Mouse (Mus musculus) C2C12 (cell line): ENCODE measurements at regions not wholly inside any gene's neighbourhood (a gene's known extent, or its start where the extent isn't known, plus 50 kb on each side); places are given as distances from the start of the nearest gene placed in this dataset.

Experiments
- CTCF ChIP-seq: IDR thresholded peaks from one replicate; pipeline ENCODE4 v1.5.1; 2011; ENCODE audit not compliant: control insufficient read depth, insufficient read depth, insufficient read length
- MAX ChIP-seq: IDR thresholded peaks from one replicate; pipeline ENCODE4 v1.6.1; 2011; ENCODE audit warnings: mild to moderate bottlenecking, control low read depth
- MYOD1 ChIP-seq: IDR thresholded peaks from one replicate; pipeline ENCODE4 v1.6.1; 2011; ENCODE audit warnings: low read depth; ENCODE audit not compliant: control insufficient read depth, insufficient read length

DNA sequence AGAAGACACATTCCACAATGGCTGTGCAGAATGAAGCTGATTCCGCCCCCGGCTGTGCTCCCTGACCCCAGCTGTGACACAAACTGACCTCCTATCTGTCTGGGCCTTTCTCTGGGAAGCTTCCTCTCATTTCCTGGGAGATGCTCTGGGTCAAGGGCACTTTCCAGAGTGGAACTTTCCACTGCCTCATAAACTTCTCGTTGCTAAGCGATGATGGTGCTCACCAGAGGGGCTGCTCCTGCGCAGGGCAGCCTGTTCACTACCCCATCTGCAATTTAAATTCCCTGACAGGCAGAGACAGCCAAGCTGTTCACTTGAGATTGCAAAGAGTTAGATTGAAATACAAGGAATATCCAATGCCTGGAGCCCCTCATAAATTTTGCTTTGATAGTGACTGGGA is 116.7 kb upstream of the 1700012A03Rik start:
- TF ChIP-seq CTCF (no peak), MYOD1 (no peak), MAX (no peak)
